Mouse (Mus musculus): ENCODE data around the gene Ptch2. TPM values are rescaled to one million over a fixed set of nuclear protein-coding genes. Genes with fewer than 3 reads are reported as not detected.

Gene Ptch2
- polyA plus RNA-seq, 1 experiment from 2014 or later: 7.4 TPM

Small RNAs within 50 kb of the gene (microRNA-seq; reads per million reads assigned to microRNA genes)
- gene Gm22398: not detected

Other genes starting within 250 kb of the Ptch2 start
- gene Zswim5, start 218.7 kb upstream of the Ptch2 start, polyA plus RNA-seq (2015; fragmentation: Nextera tagmentation; extraction: Ambion mirVana): 7.7 and 8.1 TPM in 2 replicates
- gene Urod, start 101.7 kb upstream of the Ptch2 start, polyA plus RNA-seq (2015; fragmentation: Nextera tagmentation; extraction: Ambion mirVana): 72.7 and 76.8 TPM in 2 replicates
- 25.6 and 26.7 TPM in 2 replicates for gene Hectd3, start 100.8 kb upstream of the Ptch2 start, polyA plus RNA-seq (2015; fragmentation: Nextera tagmentation; extraction: Ambion mirVana)
- gene Eif2b3, start 76.7 kb upstream of the Ptch2 start, polyA plus RNA-seq (2015; fragmentation: Nextera tagmentation; extraction: Ambion mirVana): 45.8 and 48.9 TPM in 2 replicates
- 3.2 and 4.7 TPM in 2 replicates for gene Btbd19, start 29.6 kb downstream of the Ptch2 start, polyA plus RNA-seq (2015; fragmentation: Nextera tagmentation; extraction: Ambion mirVana)
- not detected in 2 replicates for gene Tctex1d4, start 30.7 kb downstream of the Ptch2 start, polyA plus RNA-seq (2015; fragmentation: Nextera tagmentation; extraction: Ambion mirVana)
- gene Plk3, start 37.9 kb downstream of the Ptch2 start, polyA plus RNA-seq (2015; fragmentation: Nextera tagmentation; extraction: Ambion mirVana): 16.0 and 20.7 TPM in 2 replicates
- 493 and 532 TPM in 2 replicates for gene Rps8, start 60.2 kb downstream of the Ptch2 start, polyA plus RNA-seq (2015; fragmentation: Nextera tagmentation; extraction: Ambion mirVana)
- 11.8 and 16.1 TPM in 2 replicates for gene Kif2c, start 86.6 kb downstream of the Ptch2 start, polyA plus RNA-seq (2015; fragmentation: Nextera tagmentation; extraction: Ambion mirVana)
- gene Tmem53, start 155.9 kb downstream of the Ptch2 start, polyA plus RNA-seq (2015; fragmentation: Nextera tagmentation; extraction: Ambion mirVana): 5.9 and 6.5 TPM in 2 replicates
- gene Armh1, start 156.1 kb downstream of the Ptch2 start, polyA plus RNA-seq (2015; fragmentation: Nextera tagmentation; extraction: Ambion mirVana): 0.28 and 0.66 TPM in 2 replicates